Mouse (Mus musculus): ENCODE data around the gene Dock2.
"Not testable (repeated sequence)": the region's sequence is repeated elsewhere in the genome, so short reads cannot be mapped to it uniquely, and the experiment has no call there.

The Dock2 gene

GRCm38 (mm10) chr11:34284124-34284808 lies 499.4 kb downstream of the Dock2 start:
- no peak for DNase-seq (ENCODE audit: low spot score)

- DNase-seq (ENCODE audit: low spot score), result no peak
Measured at GRCm38 (mm10) chr11:34277047-34277445, 506.6 kb downstream of the Dock2 start.

GRCm38 (mm10) chr11:34276363-34277046 lies 507.2 kb downstream of the Dock2 start:
- no peak for DNase-seq (ENCODE audit: low spot score)

- no peak for DNase-seq (ENCODE audit: low spot score)
Measured at GRCm38 (mm10) chr11:34275941-34276340, 507.8 kb downstream of the Dock2 start.

- DNase-seq (ENCODE audit: low spot score), result no peak
Measured at GRCm38 (mm10) chr11:34272016-34272415, 511.7 kb downstream of the Dock2 start.

- DNase-seq (ENCODE audit: low spot score), result no peak
Measured at GRCm38 (mm10) chr11:34264099-34264498, 519.6 kb downstream of the Dock2 start.

- DNase-seq (ENCODE audit: low spot score), result no peak
Measured at GRCm38 (mm10) chr11:34258849-34259469, 524.7 kb downstream of the Dock2 start.

- no peak for DNase-seq (ENCODE audit: low spot score)
Measured at GRCm38 (mm10) chr11:34257548-34258189, 526.0 kb downstream of the Dock2 start.

- no peak for DNase-seq (ENCODE audit: low spot score)
Measured at GRCm38 (mm10) chr11:34242979-34243378, 540.7 kb downstream of the Dock2 start.

- no peak for DNase-seq (ENCODE audit: low spot score)
Measured at GRCm38 (mm10) chr11:34240252-34240651, 543.4 kb downstream of the Dock2 start.

GRCm38 (mm10) chr11:34239691-34240090 lies 544.0 kb downstream of the Dock2 start:
- no peak for DNase-seq (ENCODE audit: low spot score)

GRCm38 (mm10) chr11:34236885-34237284 lies 546.8 kb downstream of the Dock2 start:
- DNase-seq (ENCODE audit: low spot score), result no peak

- DNase-seq (ENCODE audit: low spot score), result no peak
Measured at GRCm38 (mm10) chr11:34236091-34236759, 547.5 kb downstream of the Dock2 start.

GRCm38 (mm10) chr11:34228758-34229364 lies 554.8 kb downstream of the Dock2 start:
- DNase-seq (ENCODE audit: low spot score), result no peak

- DNase-seq (ENCODE audit: low spot score), result no peak
Measured at GRCm38 (mm10) chr11:34227180-34227579, 556.5 kb downstream of the Dock2 start.

GRCm38 (mm10) chr11:34220596-34220995 lies 563.1 kb downstream of the Dock2 start:
- not testable (repeated sequence) for DNase-seq (ENCODE audit: low spot score)

- DNase-seq (ENCODE audit: low spot score), result no peak
Measured at GRCm38 (mm10) chr11:34212853-34213252, 570.8 kb downstream of the Dock2 start.

GRCm38 (mm10) chr11:34207989-34208388 lies 575.7 kb downstream of the Dock2 start, which contains the start of gene Foxi1:
Foxi1 (minus strand) TSS chr11:34208089.
- DNase-seq (ENCODE audit: low spot score), result no peak

GRCm38 (mm10) chr11:34202769-34203168 lies 580.9 kb downstream of the Dock2 start:
- DNase-seq (ENCODE audit: low spot score), result no peak

- DNase-seq (ENCODE audit: low spot score), result no peak
Measured at GRCm38 (mm10) chr11:34195142-34195541, 588.5 kb downstream of the Dock2 start.

- no peak for DNase-seq (ENCODE audit: low spot score)
Measured at GRCm38 (mm10) chr11:34194158-34194941, 589.3 kb downstream of the Dock2 start.
